Mouse (Mus musculus) limb, embryonic 15.5 days (tissue): Measurements from ENCODE around the gene Ctnna3. TPM values are rescaled to one million over a fixed set of nuclear protein-coding genes. Genes with fewer than 3 reads are reported as not detected.
"Not testable (repeated sequence)": the region's sequence is repeated elsewhere in the genome, so short reads cannot be mapped to it uniquely, and the experiment has no call there.

Experiments used
- ATAC-seq: fragments of 200-750 bp; cut with Nextera tagmentation; 2 replicates; pipeline ENCODE4 v1.8.0; 2017; ENCODE audit warnings: low read depth, moderate TSS enrichment; ENCODE audit not compliant: insufficient number of reproducible peaks, low FRiP score, low TSS enrichment
- H3K27ac ChIP-seq: fragments of 300-500 bp; sonication (generic); 2 replicates; pipeline ENCODE4 v1.5.1; 2015; ENCODE audit warnings: moderate library complexity, mild to moderate bottlenecking, inconsistent platforms
- H3K27me3 ChIP-seq: fragments of 300-500 bp; sonication (generic); 2 replicates; pipeline ENCODE4 v1.6.1; 2015; ENCODE audit warnings: inconsistent platforms
- H3K36me3 ChIP-seq: fragments of 300-500 bp; sonication (generic); 2 replicates; pipeline ENCODE4 v1.6.1; 2015; ENCODE audit warnings: inconsistent platforms
- H3K4me1 ChIP-seq: fragments of 300-500 bp; sonication (generic); 2 replicates; pipeline ENCODE4 v1.6.1; 2015; ENCODE audit warnings: inconsistent platforms
- H3K4me2 ChIP-seq: fragments of 300-500 bp; sonication (generic); 2 replicates; pipeline ENCODE4 v1.6.1; 2015; ENCODE audit warnings: mild to moderate bottlenecking, inconsistent platforms
- H3K4me3 ChIP-seq: fragments of 300-500 bp; sonication (generic); 2 replicates; pipeline ENCODE4 v1.5.1; 2015; ENCODE audit warnings: mild to moderate bottlenecking, inconsistent platforms
- H3K9ac ChIP-seq: fragments of 300-500 bp; sonication (generic); 2 replicates; pipeline ENCODE4 v1.6.1; 2015; ENCODE audit warnings: inconsistent platforms
- H3K9me3 ChIP-seq: fragments of 300-500 bp; sonication (generic); 2 replicates; pipeline ENCODE4 v1.6.1; 2016; ENCODE audit warnings: inconsistent platforms
- WGBS: fragments of 180-500 bp; shearing (Covaris S2); methylation state at CpG from one replicate; pipeline ENCODE4 v1.1.7; 2015; 5-methylcytosine and 5-hydroxymethylcytosine counted together
- polyA plus RNA-seq: library from polyadenylated mRNA; unstranded; fragments of >200 nt; fragmentation: Nextera tagmentation; extraction: Ambion mirVana; gene quantifications from 2 replicates; pipeline ENCODE4 v1.2.1, GENCODE M21; 2015

Gene Ctnna3
- polyA plus RNA-seq, 1 experiment from 2014 or later: 0.95 TPM

DNA sequence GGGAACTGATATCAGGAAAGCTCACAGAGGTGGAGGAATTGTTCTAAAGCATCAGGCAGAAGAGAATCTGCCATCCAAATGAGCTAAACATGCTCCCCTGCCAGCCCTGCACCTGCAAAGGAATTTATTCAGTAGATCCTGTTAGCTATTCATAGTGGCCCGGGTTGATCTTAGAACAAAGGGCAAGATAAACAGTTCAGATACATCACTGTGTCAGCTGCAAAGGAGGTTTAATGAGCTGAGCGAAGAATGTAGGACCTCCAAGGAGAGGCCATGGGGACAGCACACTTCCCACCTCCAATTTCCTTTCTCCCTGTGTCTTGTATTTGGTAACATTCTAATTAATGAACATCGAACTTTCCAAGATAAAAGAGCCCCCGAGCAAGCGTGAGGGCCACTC, 1206.9 kb downstream of the Ctnna3 start:
- Histone ChIP-seq H3K27me3 (no peaks in the 10 kb centered on the region), H3K27ac (no peak overlapping the region), H3K9ac (no peak overlapping the region), H3K4me2 (no peak overlapping the region), H3K9me3 (no peaks in the 10 kb centered on the region), H3K4me3 (no peak overlapping the region), H3K4me1 (no peaks in the 10 kb centered on the region), H3K36me3 (no peaks in the 10 kb centered on the region)
- WGBS: 63% methylated on average over 5 of the region's 5 CpGs
- no peak for ATAC-seq

- no peak overlapping the region for H3K9ac ChIP-seq
- no peaks in the 10 kb centered on the region for H3K27me3 ChIP-seq
- H3K27ac ChIP-seq: no peak overlapping the region
- H3K4me2 ChIP-seq: no peak overlapping the region
- H3K4me3 ChIP-seq: no peak overlapping the region
- no peaks in the 10 kb centered on the region for H3K9me3 ChIP-seq
- no peaks in the 10 kb centered on the region for H3K36me3 ChIP-seq
- no peak for ATAC-seq
- no peaks in the 10 kb centered on the region for H3K4me1 ChIP-seq
Observed at GRCm38 (mm10) chr10:64639061-64639460, 1209.2 kb downstream of the Ctnna3 start.

DNA sequence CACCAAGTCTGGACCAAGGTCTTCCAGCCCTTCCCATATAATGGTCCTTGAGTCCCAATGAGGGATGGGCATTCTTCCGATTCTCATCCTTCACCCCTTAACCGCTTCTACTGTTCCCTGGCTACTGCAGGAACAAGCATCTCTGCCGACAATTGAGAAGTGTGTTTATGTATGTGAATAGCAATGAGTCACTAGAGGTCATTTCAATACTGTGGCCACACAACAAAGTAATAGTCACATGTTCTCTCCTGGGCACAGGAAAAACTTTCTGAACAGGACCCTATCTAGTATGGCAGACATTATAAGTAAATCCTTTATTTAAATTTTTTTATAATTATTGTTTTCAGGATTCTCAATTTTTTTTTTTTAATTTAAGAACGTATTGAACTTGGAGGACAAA, 1211.2 kb downstream of the Ctnna3 start:
- no peak overlapping the region for H3K4me3 ChIP-seq
- no peak for ATAC-seq
- no peaks in the 10 kb centered on the region for H3K9me3 ChIP-seq
- H3K27ac ChIP-seq: no peak overlapping the region
- no peak overlapping the region for H3K9ac ChIP-seq
- H3K36me3 ChIP-seq: no peaks in the 10 kb centered on the region
- no peaks in the 10 kb centered on the region for H3K4me1 ChIP-seq
- H3K4me2 ChIP-seq: no peak overlapping the region
- H3K27me3 ChIP-seq: no peaks in the 10 kb centered on the region
- 65% methylated on average over 4 of the region's 4 CpGs for WGBS

- Histone ChIP-seq H3K9me3 (no peaks in the 10 kb centered on the region), H3K27me3 (no peaks in the 10 kb centered on the region), H3K4me1 (no peaks in the 10 kb centered on the region), H3K9ac (no peak overlapping the region), H3K36me3 (no peaks in the 10 kb centered on the region), H3K4me2 (no peak overlapping the region), H3K4me3 (no peak overlapping the region), H3K27ac (no peak overlapping the region)
- no peak for ATAC-seq
- WGBS: 20% methylated on average over 8 of the region's 8 CpGs
Observed at GRCm38 (mm10) chr10:64641576-64641975, 1211.7 kb downstream of the Ctnna3 start.

DNA sequence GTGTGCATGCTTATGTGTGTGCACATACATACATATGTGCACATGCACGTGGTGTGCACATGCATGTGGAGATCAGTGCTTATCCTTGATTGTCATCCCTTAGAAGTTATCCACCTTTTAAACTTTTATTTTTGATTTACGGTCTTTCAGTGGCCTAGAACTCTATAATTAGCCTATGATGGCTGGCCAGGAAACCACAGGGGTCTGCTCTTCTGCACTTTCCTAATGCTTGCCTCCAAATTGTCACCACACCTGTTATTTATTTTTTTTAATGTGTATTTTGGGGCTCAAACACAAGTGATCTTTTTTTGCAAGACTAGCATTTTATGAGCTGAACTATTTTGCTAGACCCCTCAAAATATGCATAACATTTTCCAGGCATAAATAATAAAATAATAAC, 1214.1 kb downstream of the Ctnna3 start:
- H3K9me3 ChIP-seq: no peaks in the 10 kb centered on the region
- H3K36me3 ChIP-seq: no peaks in the 10 kb centered on the region
- H3K9ac ChIP-seq: no peak overlapping the region
- no peak overlapping the region for H3K4me2 ChIP-seq
- no peak for ATAC-seq
- H3K4me3 ChIP-seq: no peak overlapping the region
- H3K4me1 ChIP-seq: no peaks in the 10 kb centered on the region
- 27% methylated on average over 2 of the region's 2 CpGs for WGBS
- no peaks in the 10 kb centered on the region for H3K27me3 ChIP-seq
- no peak overlapping the region for H3K27ac ChIP-seq

DNA sequence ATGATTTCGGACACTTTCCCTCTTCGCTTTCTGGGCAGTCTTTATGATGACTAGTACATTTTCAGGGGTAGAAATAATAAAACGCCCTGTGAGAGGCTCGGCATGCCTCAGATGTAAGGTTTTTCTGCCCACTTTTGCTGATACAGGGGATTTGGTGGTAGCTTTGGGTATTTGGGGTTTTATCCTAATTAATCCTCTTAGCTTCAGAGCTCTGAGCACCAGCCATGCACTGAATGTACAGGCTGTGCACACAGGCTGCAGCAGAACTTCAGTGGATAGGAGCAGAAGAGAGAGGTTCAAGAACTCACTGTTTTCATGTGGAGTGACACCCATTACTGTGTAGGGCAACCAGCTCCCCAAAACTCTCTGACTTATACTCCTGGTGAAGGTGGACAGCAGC, 1231.3 kb downstream of the Ctnna3 start:
- no peak overlapping the region for H3K27ac ChIP-seq
- no peak for ATAC-seq
- H3K4me2 ChIP-seq: no peak overlapping the region
- no peaks in the 10 kb centered on the region for H3K4me1 ChIP-seq
- no peaks in the 10 kb centered on the region for H3K27me3 ChIP-seq
- H3K4me3 ChIP-seq: no peak overlapping the region
- no peaks in the 10 kb centered on the region for H3K36me3 ChIP-seq
- 79% methylated on average over 4 of the region's 4 CpGs for WGBS
- H3K9me3 ChIP-seq: no peaks in the 10 kb centered on the region
- H3K9ac ChIP-seq: no peak overlapping the region

GRCm38 (mm10) chr10:64671469-64671868, 1241.6 kb downstream of the Ctnna3 start:
- no peaks in the 10 kb centered on the region for H3K27me3 ChIP-seq
- ATAC-seq: no peak
- no peaks in the 10 kb centered on the region for H3K36me3 ChIP-seq
- no peak overlapping the region for H3K4me2 ChIP-seq
- WGBS: 73% methylated on average over 2 of the region's 2 CpGs
- no peak overlapping the region for H3K4me3 ChIP-seq
- no peak overlapping the region for H3K9ac ChIP-seq
- no peaks in the 10 kb centered on the region for H3K9me3 ChIP-seq
- no peak overlapping the region for H3K27ac ChIP-seq
- H3K4me1 ChIP-seq: no peaks in the 10 kb centered on the region

DNA sequence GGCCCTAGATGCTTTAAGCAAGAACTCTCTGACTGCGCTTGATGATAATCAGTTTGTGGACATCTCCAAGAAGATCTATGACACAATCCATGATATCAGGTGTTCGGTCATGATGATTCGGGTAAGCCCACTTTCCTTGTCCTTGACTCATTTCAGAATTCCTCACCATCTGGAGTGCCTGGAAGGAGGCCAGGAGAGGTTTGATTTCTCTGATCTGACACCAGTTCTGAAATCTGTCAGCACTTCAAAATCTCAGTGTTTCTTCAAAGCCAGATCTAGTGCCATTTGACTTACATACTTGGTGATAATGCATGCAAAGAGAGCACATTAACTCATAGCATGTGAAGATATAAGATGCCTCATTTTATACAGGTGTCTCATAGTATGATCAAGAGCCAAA, 1245.9 kb downstream of the Ctnna3 start:
- Histone ChIP-seq H3K27ac (no peak overlapping the region), H3K9ac (no peak overlapping the region), H3K36me3 (no peaks in the 10 kb centered on the region), H3K4me1 (no peaks in the 10 kb centered on the region), H3K4me2 (no peak overlapping the region), H3K9me3 (no peaks in the 10 kb centered on the region), H3K4me3 (no peak overlapping the region), H3K27me3 (no peaks in the 10 kb centered on the region)
- no peak for ATAC-seq
- WGBS: 84% methylated on average over 3 of the region's 3 CpGs

DNA sequence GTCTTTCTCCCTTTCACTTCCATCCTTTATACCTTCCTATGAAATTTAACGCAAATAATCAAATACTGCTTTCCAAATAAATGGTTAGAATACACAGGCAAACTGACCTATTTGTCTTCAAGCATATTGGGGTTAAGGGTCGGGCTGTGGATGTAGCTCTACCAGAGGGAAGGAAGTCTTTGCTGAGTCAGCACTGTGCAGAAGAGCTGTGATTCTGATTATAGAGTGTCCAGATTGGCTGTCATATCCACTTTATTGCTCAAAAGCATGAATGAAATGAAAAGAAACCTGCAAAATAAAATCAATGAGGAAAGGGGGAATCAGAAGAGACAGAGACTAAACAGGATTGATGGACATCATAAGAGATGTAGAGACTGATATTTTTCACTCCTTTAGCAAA, 1280.1 kb downstream of the Ctnna3 start:
- H3K36me3 ChIP-seq: no peaks in the 10 kb centered on the region
- no peak overlapping the region for H3K4me2 ChIP-seq
- no peak overlapping the region for H3K9ac ChIP-seq
- H3K4me1 ChIP-seq: no peaks in the 10 kb centered on the region
- no peak overlapping the region for H3K4me3 ChIP-seq
- no peaks in the 10 kb centered on the region for H3K27me3 ChIP-seq
- no peak for ATAC-seq
- no peak overlapping the region for H3K27ac ChIP-seq
- 76% methylated on average over 2 of the region's 2 CpGs for WGBS
- no peaks in the 10 kb centered on the region for H3K9me3 ChIP-seq

GRCm38 (mm10) chr10:64718036-64718435, 1288.1 kb downstream of the Ctnna3 start:
- Histone ChIP-seq H3K27me3 (no peaks in the 10 kb centered on the region), H3K4me3 (no peak overlapping the region), H3K9me3 (no peaks in the 10 kb centered on the region), H3K9ac (no peak overlapping the region), H3K27ac (no peak overlapping the region), H3K4me1 (no peaks in the 10 kb centered on the region; the same call in 1 of the 2 replicates), H3K36me3 (no peaks in the 10 kb centered on the region), H3K4me2 (no peak overlapping the region)
- no peak for ATAC-seq
- WGBS: 30% methylated on average over 9 of the region's 9 CpGs

- Histone ChIP-seq H3K4me3 (no peak overlapping the region), H3K27ac (no peak overlapping the region), H3K36me3 (no peaks in the 10 kb centered on the region), H3K9me3 (no peaks in the 10 kb centered on the region), H3K27me3 (no peaks in the 10 kb centered on the region), H3K4me1 (no peaks in the 10 kb centered on the region), H3K9ac (no peak overlapping the region), H3K4me2 (no peak overlapping the region)
- 72% methylated on average over 2 of the region's 2 CpGs for WGBS
- no peak for ATAC-seq
Observed at GRCm38 (mm10) chr10:64735692-64736091, 1305.8 kb downstream of the Ctnna3 start.

DNA sequence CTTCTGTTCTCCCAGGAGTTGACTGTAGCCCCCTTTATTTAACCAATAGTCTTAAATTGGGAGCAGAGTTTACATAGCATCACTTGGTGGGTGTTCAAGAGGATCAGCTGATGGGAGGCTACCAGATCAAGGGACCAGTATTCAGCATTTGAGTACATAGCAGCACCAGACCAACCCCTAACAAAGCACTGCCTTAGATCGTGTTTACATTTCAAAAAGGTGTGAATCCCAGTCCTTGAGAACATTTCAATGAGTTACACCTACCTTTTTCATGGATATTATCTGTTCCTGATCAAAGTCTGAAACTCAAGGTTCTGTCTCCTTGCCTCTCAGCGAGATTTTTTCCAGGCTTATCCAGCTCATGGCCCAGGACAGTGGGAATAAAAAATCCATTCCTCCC, 1306.7 kb downstream of the Ctnna3 start:
- Histone ChIP-seq H3K27me3 (no peaks in the 10 kb centered on the region), H3K27ac (no peak overlapping the region), H3K4me2 (no peak overlapping the region), H3K9ac (no peak overlapping the region), H3K4me3 (no peak overlapping the region), H3K36me3 (no peaks in the 10 kb centered on the region), H3K4me1 (no peaks in the 10 kb centered on the region), H3K9me3 (no peaks in the 10 kb centered on the region)
- no peak for ATAC-seq
- WGBS: 24% methylated on average over 2 of the region's 2 CpGs

DNA sequence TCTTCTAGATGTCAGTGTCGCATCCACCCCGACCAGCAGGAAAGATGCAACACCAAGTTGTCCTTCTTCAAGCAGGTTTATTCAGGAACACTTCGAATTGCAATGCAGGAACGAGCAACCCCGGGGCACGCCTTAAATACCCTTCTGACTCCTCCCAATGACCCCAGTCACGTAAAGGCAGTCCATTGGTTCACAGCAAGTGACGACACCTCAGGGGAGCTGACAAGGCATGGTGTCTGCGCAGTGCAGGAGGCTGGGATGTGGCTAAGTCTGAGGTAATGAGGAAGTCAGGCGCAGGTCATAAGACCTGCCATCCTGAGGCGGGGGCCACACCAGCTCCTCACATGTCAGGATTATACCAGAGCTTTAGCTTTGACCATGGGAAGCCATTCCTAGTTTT, 1311.8 kb downstream of the Ctnna3 start:
- H3K4me3 ChIP-seq, H3K9ac ChIP-seq, H3K4me1 ChIP-seq, H3K27me3 ChIP-seq, H3K4me2 ChIP-seq, H3K36me3 ChIP-seq, H3K27ac ChIP-seq, ATAC-seq, H3K9me3 ChIP-seq: not testable (repeated sequence)
- 82% methylated on average over 11 of the region's 11 CpGs for WGBS
